Mouse (Mus musculus) gastrocnemius, postnatal 25 days (tissue): ENCODE measurements at regions not wholly inside any gene's neighbourhood (a gene's known extent, or its start where the extent isn't known, plus 50 kb on each side); places are given as distances from the start of the nearest gene placed in this dataset.
"Not testable (repeated sequence)": the region's sequence is repeated elsewhere in the genome, so short reads cannot be mapped to it uniquely, and the experiment has no call there.

ENCODE experiments used
- DNase-seq: peaks from one replicate; pipeline ENCODE4 v3.0.0; 2022

DNA sequence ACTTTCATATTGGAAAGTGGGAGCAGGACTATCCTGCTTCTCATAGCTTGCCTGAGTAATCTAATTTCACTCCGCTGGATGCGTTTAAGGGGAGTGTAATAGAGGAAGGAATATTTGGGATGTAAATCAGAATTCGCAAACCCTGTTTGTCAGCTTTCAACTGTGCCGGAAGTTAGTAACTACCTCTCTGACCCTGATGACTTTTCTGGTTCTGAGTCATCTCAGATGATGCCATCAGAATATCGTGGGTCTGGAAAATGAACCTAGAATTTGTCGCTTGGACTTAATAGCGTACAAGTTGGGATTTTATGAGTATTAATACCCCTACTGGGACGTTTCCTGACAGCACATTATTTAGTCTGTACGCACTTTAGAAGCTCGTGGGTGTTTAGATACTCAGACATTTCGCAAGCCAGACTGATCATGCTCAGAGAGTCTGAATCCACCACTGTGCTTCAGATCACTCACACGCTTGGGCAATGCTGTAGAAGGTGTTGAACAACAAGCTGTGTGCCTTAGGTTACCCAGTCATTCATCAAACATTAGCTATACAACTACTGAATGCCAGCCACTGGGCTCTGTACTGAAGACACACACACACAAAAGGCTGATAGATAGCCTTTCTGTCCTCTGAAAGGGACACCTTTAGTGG lies 131.1 kb downstream of the Phlda1 start:
- no peak for DNase-seq

DNA sequence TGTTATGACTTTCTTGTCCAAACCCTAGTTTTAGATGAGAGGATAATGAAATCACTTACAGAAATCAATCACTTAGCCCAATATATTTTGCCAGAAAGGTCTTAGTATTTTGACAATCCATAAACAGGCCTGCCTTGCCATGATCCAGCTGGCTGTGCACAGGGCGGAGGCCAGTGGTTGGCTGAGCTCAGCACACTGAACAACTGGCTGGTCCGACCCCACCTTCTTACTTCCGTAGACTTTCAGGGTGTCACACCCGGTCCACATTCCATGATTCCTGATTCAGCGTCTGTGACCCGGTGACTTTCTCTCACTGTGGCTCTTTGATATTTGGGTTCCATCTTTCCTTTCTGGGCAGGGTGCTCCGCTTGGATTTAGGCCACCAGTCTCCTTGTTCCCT lies 133.8 kb downstream of the Phlda1 start:
- DNase-seq = no peak

DNA sequence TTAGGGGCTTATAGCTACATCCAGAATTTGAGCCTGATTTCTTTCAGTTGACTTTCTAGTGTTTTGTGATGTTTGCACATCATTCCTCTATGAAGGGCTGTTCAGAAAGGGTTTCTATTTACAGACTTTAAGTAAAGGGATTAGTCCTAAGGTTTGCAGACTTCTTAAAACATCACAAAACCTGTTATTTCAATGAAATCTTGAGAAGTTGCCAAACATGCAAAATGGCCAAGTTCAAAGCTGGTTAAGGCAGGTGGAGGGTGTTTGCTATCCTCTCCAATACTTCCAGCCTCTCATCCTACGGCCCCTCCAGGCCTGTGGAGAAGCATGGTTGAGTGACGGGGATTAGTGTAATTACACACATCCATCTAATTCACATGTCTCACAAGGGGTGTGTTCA lies 136.6 kb downstream of the Phlda1 start:
- DNase-seq = no peak

DNA sequence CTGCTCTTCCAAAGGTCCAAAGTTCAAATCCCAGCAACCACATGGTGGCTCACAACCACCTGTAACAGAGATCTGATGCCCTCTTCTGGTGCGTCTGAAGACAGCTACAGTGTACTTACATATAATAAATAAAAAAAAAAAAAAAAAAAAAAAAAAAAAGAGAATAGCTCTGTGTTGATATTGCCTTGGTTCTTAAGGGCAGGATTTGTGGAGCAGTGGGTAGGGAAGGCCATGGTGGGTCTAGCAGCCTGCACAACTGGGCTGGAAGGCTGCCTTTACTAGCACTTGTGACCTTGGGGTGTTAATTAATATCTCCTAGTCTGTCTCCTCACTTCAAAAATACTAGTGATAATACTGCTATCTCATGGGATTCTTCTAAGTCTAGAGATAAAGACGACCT lies 147.7 kb downstream of the Phlda1 start:
- DNase-seq = not testable (repeated sequence)

DNA sequence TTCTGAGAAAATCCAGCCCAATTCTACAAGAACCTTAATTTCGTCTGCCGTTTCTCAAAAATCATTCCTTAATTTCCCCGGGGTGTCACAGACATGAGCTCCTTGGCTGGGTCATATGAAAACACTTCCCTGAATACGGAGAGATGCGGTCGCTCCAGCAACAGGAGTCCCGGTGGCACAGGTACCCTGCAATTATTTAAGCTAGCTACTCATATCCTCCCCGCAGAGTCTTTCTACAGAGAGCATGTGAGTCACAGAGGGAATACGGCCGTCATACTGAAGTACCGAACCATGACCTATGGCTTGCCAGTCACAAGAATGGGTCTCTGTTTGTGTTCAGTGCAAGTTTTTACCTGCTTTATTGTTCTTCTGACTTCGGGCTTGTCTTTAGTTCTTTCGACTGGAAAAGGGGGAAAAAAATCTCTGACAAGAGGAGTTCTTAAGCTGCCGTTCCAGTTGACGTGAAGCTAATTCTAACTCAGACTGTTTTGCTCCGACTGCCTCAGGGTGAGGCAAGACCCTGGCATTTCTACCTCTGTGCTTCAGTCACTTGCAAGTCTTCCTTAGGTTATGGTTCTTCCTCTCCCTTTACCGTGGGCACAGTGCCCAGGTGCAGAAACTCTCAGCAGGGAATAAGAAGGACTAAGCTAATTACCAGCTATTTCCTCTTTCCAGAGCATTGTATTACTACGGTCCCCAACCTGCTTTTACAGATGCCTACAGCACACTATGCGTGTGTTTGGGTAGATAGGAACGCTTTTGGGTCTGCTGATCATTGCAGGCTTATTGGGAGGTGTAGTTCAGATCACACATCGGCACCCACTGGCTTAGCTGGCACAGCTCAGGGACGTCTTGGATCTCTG lies 148.5 kb downstream of the Phlda1 start:
- no peak for DNase-seq

DNA sequence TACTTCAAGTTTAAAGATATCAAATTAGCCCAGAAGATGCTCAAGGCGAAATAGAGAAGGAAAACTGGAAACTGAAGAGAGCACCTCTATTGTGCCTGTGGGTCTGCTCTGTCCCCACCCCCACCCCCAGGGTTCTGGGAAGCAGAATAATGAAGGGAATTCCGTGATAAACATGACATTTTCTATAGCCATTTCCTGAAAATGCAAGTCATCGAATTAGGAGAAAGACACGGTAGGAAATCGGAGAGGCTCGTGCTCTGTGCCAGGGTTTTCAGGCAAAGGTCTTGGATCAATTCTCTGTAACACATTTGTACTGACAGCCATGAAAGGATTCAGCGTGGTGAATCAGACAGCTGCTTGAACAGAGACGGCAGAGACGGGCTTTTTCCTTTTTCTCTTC lies 152.7 kb downstream of the Phlda1 start:
- DNase-seq = no peak

DNA sequence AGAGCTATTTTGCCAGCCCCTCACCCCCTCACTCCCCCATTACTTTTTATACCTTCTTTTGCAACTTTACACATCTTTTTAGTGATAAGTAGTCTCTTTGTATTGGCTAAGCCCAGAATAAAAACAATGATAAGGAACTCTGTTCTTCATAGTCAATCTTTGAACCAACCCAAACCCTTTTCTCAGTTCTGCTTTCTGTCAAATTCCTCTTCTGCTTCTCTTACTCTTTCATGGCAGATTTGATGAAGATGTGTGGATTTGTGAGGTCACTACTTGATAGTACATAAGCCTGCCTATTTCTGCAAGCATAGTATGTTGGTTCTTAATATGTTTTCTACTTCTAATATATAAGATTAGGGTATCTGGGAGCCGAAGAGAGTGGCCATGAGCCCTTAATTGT lies 156.6 kb downstream of the Phlda1 start:
- DNase-seq = no peak

DNA sequence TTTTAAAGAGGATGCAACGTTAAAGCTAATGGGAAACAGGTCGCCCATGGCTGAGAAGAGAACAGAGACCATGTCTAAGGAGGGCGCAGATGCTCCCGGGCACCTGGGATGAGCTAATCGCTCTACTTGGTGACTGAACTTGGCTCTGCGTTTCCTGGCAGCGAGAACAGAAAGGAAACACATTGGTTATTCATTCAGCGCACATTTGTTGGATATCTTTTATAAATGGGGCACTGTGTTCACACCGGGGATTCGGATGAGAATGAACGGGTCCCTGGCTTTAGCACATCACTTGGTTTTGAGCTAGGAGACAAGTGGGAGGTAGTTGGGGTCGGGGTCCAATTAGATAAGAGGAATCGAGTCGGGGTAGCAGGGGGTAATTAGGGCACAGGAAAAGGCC lies 159.7 kb downstream of the Phlda1 start:
- no peak for DNase-seq

DNA sequence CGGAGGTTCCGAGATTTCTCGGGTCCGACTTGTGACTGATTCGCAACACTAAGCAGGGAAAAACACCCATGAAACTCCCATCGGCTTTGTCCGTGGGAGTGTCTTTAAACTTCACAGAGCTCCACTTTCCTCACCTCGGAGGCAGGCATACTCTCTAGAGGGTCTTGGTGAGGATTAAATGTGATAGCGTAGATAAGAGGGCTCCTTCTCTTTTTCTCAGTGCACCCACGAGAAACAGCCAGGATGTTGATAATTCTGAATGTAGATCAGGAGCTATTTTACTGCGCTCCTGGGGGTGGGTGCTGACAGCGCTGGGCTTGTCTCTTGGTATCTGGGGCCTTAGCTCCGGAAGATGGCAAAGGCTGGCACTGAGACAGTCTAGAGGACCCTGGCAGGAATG lies 160.9 kb downstream of the Phlda1 start:
- no peak for DNase-seq

DNA sequence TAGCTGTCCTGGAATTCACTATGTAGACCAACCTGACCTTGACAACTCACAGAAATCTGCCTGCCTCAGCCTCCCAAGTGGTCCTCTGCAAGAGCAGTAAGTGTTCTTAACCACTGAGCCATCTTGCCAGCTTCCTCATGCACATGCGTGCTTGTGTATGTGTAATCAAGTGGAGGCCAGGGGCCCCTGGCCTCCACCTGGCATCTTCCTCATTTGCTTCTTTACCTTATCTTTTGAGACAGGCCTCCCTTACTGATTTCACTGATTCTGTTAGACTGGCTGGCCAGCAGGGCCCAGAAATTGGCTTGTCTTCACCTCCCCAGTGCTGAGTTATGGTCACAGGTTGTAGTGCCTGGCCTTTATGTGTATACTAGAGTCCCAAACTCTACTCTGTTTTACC lies 162.6 kb downstream of the Phlda1 start:
- no peak for DNase-seq

DNA sequence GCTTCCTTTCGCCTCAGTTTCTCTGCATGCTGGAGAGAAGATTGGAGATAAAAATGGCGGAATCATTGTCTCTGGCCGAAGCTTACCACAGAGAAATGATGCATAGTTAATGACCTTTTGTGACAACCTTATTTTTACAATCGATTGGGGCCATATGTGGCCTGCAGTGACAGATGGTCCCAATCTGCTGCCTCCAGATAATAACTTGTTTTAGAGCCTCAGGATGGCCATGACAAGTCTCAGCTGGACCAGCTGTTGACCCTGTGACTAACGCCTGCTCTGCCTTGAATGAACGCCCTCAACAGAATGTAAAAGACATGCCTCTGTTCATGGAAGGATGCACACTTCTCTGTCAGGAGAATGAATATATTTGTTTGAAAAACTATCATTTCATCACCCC lies 163.6 kb downstream of the Phlda1 start:
- DNase-seq = no peak

DNA sequence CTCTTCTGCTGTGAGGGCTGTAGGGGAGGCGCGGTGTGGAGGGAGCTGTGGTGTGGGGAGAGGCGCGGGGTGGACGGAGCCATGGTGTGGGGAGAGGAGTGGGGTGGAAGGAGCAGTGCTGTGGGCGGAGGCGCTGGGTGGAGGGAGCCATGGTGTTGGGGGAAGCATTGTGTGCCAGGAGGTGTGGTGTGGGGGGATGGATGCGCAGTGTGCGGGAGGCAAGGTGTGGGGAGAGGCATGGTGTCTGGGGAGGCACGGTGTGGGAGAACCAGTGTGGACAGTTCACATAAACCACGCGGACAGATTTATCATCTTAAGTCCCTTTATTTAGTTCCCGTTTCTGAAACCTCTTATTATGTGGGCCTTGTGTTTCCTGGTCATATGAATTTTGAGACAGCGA lies 164.6 kb downstream of the Phlda1 start:
- DNase-seq = no peak

DNA sequence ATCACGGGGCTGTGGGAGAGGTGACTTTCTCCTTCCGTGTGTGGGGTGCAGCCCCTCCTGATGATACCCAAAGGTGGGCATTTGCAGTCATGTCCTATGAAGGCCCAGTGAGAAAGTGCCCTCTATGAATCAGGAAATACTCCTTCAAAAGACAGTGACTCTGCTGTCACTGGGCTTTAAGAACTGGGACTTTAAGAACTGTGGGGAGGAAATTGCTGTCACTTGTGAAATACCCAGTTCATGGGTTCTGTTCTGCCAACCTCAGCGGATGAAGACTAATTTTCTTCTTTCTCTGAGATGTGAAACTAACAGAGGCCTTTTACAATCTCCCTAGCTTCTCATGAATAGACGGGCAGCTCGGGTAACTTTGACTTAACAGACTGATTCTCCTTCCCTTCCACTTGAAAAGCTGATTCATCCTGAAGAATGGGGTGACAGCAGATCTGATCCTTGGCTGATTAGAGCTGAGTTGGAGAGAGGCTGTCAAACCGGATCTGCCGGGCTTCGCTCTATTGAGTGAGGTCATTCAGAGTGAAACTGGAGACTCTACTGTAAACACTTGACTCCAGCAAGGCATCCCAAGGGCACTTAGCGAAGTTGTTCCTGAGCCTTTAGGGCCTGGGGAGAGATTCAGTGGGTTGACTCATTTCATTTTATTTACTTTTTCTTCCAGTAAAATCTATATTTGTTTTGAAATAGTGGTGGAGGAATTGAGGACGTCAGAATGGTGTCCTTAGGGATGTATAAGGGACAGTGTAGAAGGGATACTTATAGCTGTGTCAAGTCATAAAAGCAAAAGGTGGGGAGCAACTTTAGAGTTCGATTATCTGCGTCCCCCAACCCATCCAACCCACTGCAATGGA lies 166.6 kb downstream of the Phlda1 start:
- no peak for DNase-seq

DNA sequence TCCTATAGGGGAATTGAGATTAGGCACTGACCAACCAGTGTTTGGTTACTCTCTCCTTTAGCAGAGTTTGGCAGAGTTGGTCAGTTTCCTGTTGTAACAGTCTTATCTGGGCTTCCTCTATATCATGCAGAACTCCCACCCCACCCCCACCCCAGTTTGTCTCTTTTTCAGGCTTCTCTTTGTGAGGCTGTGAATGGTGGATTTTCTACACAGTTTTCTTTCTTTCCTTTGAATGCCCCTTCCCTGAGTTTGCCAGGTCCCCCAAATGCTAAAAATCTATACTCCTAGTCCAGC lies 167.2 kb downstream of the Phlda1 start:
- DNase-seq = no peak

DNA sequence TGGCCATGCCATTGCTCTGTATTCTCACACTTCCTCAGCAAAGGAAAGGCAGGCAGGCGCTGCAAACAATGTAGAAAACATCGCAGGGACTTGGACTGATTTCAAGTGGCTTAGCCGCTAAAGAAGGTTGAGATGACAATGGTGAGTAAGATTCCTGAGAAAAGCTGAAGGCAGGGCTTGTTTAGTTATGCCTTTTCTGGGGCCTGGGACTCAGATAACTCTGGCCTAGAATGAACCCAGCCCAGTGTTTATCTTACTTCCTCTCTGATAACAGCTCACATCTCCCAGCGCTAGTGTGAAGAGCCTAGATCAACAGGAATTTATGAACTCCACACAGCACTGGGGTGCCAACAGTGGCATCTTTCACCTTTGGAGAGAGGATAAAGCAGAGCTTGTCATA lies 170.2 kb downstream of the Phlda1 start:
- DNase-seq = no peak

DNA sequence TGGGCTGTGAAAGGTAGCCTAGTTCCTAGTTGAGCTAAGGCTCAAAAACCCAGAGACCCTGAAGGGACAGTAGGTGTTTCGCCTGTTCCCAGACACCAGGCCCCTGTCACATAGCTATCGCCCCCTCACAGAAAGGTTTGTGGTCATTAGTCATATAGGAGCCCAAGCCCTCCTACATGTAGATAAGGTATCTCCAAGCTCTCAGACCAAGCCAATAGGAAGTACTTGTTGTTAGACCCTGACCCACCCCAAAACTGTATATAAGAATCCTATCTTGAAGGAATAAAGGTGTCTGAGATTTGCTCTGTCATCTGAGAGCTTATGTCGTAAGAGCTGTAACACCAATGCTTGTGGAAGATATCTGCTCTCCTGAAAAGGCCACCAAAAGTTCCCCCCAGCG lies 174.8 kb downstream of the Phlda1 start:
- DNase-seq = no peak

DNA sequence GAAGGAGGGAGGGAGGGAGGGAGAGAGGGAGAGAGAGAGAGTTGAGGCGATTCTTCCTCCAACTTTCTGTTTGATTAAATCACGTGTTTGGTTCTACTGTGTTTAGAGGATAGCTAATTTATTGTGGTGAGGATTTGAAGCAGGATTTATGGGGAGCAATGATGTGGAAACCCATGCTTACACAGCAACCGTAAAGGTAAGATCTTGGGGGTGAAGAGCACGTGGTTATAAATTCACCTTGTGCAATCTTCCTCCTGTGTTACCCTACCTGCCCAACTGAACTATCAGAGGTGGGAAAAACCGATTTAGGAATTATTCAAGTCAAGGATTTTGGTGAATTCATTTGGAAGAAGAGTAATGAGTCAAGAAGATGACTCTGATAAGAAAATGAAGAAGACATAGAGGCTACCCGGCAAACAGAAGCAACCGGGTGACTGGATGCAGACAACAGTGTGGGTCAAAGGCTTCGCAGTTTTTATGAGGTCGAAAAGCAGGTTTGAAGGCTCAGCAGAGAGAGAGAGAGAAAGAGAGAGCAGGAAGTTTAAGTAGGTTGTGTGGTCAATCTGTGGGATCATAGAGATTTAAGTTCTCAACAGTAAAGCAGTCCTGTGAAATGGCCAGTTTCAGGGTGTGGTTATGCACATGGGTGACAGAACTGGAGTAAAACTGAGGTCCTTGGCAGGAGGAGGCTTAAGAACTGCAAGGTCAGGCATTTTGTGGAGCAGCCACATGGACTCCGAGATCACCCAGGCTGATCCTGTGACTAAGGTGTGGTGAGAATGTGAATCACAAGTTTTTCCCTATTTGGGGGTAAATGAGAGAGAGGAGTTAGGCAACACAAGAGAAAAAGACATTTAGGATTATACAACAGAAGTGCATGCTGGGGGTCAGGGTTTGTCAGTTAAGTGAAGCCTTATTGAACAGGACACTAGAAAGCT lies 178.6 kb downstream of the Phlda1 start:
- no peak for DNase-seq

DNA sequence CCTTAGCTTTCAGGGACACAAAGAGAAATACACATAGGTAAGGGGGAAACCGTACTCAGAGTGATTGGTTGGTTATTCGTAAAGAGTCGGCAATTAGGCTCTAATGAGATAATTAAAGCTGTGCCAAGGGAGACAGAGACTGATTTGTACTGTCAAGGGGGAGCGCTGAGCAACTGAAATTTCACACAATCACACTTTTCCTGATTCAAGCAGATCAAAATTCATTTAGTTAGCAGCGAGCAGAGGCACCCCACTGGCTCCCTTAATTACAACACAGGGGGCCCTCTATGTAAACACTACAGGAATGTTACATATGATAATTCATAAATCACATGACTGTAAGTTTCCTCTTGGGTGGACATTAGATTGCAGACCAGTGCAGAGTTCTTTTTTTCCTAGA lies 180.5 kb downstream of the Phlda1 start:
- no peak for DNase-seq

DNA sequence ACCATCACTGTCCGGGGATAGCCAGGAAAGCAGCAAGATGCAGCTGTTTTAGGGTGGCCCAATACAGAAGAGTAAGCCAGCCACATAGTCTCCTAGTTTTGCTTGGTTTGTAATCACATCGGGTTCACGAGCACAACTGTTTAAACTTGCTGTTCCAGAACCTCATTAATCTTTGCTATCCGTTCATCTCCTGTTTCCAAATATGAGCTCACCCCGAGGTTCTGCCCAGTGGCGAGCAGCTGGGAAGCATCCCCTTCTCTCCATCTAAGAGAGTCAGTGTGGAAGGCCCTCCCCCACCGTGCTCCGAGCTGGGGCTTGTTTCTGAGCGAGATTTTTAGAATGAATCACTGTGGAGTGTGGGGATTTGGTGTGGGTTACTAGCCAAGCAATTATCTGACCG lies 183.5 kb downstream of the Phlda1 start:
- DNase-seq = peak; percentile 83

DNA sequence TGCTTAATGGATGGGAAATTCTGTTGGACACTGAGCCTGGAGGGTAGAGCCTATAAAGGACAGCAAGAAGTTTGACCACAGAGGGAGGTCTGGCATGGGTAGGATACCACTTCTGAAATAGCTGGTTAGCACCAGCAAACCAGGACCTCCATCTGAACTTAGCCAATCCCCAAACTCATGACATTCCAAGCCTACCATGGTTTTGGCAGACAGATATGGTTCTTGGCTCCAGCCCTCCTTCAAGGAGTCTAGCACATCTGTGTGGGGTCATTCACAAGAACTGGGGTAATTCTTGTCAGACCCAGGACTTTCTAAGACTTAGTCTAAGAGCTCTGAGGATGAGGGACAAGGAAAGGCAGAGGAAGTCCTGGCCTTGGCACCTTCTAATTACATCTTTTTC lies 187.7 kb downstream of the Phlda1 start:
- no peak for DNase-seq

DNA sequence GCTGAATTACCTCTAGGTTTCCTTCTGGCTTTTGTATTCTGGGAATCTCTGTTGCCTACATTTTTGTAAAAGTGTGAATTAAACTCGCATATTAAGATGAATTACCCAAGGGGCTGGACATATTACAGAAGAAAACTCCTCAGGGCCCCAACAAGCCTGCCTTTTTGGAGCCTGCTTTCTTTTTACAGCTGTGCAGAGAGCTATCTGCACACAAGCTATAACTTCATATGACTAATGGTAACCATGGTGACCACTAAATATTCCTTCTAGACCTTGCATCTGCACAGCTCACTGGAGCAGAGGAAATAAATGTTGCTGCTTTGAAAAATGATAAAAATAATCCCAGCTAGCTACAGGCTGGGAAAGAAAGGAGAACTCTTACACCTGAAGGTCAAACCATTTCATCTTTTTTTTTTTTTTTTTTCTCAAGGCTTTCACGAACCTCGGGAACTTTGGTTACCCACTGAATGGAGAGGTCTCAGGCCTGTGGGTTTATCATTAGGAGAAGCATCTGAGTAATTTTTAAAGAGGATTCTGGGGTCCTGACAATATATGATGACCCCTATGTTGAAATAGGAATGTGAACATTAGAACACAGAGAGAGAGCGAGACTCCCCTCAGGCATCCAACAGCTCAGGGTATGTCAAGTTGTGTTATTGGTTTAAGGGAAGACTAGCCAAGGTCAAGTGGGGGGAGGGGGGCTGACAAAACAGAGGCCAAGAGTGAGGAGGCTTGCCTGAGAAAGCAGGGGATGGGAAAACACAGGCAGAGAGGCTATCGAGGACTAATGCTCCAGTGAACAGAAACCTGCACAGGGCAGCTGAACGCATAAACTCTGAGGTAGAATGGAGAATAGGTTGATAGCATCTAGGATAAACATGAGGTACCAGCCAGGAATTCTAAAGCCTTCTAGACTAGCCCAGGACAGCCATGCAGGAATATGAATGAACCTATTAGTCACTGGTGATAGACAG lies 188.4 kb downstream of the Phlda1 start:
- no peak for DNase-seq
